9 mouse cellular contexts compared by ENCODE assay signal in genomic region chr7:3423430-3423829, GRCm38 (mm10). TPM values are rescaled to one million over a fixed set of nuclear protein-coding genes. Genes with fewer than 3 reads are reported as not detected.
A peak's percentile ranks its signal among the peaks of the same experiment; 100 is the strongest.
DNase-seq lines count a peak whose midpoint lies in the region; ATAC-seq and TF ChIP-seq lines count a peak whose summit lies in the region.
"Had no signal": no experiment of that assay in that cellular context is flagged by ENCODE, and none has a peak within 500 bp of the region (broad histone marks: within the 10 kb centered on the region; RNA-seq: fewer than 3 reads in every experiment).

No protein-coding gene starts in this region.

- DNase-seq in adrenal gland, postnatal 36 days, result peak; percentile 3 to 18
- DNase-seq in adrenal gland, postnatal 4 days (ENCODE audit: low spot score in 2 of 2), result no peak
- DNase-seq in gastrocnemius, adult 18-20 months (ENCODE audit: low spot score), result peak; percentile 66
- no peak for DNase-seq in limb, embryonic 14.5 days (ENCODE audit: low spot score)
- DNase-seq in Muller cell, postnatal 12 days (ENCODE audit: inconsistent ontology term), result no peak
- DNase-seq in layer of hippocampus, postnatal 14 days (ENCODE audit: low spot score in 2 of 2), result no peak
- DNase-seq in thymus, postnatal 25 days, result no peak

- H3K9ac ChIP-seq in limb, embryonic 14.5 days (ENCODE audit: low read depth, low read length, severe bottlenecking), result peak overlapping the region; percentile 16; the same call in 1 of the 2 replicates

- WGBS in limb, embryonic 14.5 days, result 2% methylated on average over 26 of the region's 30 CpGs

- H3K4me3 ChIP-seq in E14TG2a.4 (replicated peaks; ENCODE audit: low read length), result peak overlapping the region; percentile 81
- H3K4me3 ChIP-seq in limb, embryonic 14.5 days (replicated peaks; ENCODE audit: low read length), result peak overlapping the region; percentile 17

- peaks cover 22% of the 10 kb centered on the region for H3K27me3 ChIP-seq in E14TG2a.4 (ENCODE audit: insufficient read depth, low read length)
- H3K27me3 ChIP-seq in limb, embryonic 14.5 days (ENCODE audit: control insufficient read depth, insufficient read depth, low read length), result peaks cover 51% of the 10 kb centered on the region; the same call in 1 of the 2 replicates

- no peak for TF ChIP-seq POLR2A in limb, embryonic 14.5 days (IDR thresholded peaks at IDR 0.05; ENCODE audit: borderline replicate concordance, extremely low read depth, insufficient read depth, insufficient read length)

- no peaks in the 10 kb centered on the region for H3K9me3 ChIP-seq in E14TG2a.4 (ENCODE audit: low read length)
- no peaks in the 10 kb centered on the region for H3K9me3 ChIP-seq in limb, embryonic 14.5 days (ENCODE audit: control insufficient read depth, low read length)

- peaks cover 84% of the 10 kb centered on the region for H3K4me1 ChIP-seq in E14TG2a.4 (replicated peaks; ENCODE audit: low read depth, low read length)
- H3K4me1 ChIP-seq in limb, embryonic 14.5 days (ENCODE audit: control insufficient read depth, insufficient read depth, low read length), result no peaks in the 10 kb centered on the region

- no peak overlapping the region for H3K27ac ChIP-seq in limb, embryonic 14.5 days (replicated peaks; ENCODE audit: low read depth, low read length)

- TF ChIP-seq CTCF in E14TG2a.4 (conservative IDR thresholded peaks at IDR 0.05; ENCODE audit: low read length), result no peak

- H3K4me2 ChIP-seq in limb, embryonic 14.5 days (replicated peaks; ENCODE audit: low read depth, low read length, severe bottlenecking), result peak overlapping the region; percentile 36

- H3K36me3 ChIP-seq in E14TG2a.4 (ENCODE audit: insufficient read depth, low read length), result no peaks in the 10 kb centered on the region
- H3K36me3 ChIP-seq in limb, embryonic 14.5 days (ENCODE audit: control insufficient read depth, insufficient read depth, low read length), result no peaks in the 10 kb centered on the region

- ATAC-seq in limb, embryonic 14.5 days (ENCODE audit: low FRiP score, low read depth), result peak; percentile 82

RNA-seq across cellular contexts. Expression of gene Cacng6, which starts 0.6 kb away (rescaled TPM):
- not detected for total RNA-seq in adrenal gland, postnatal 36 days (2021)
- 1 to 10 TPM in 1 of 2 experiments, under 1 TPM in 1; 0.39 to 1.5 TPM for total RNA-seq in adrenal gland, postnatal 4 days (2021)
- 100 to 1,000 TPM; 125 to 129 TPM for total RNA-seq in gastrocnemius, adult 18-20 months (2021)
- polyA plus RNA-seq in limb, embryonic 14.5 days (2012; rRNA removed), result 8.0 and 8.9 TPM in 2 replicates
- 7.1 and 10.0 TPM in 2 replicates for polyA plus RNA-seq in limb, embryonic 14.5 days (2014; fragmentation: Nextera tagmentation; extraction: Ambion mirVana)
- total RNA-seq in layer of hippocampus, postnatal 14 days (2021), result 1 to 10 TPM; 1.8 to 1.9 TPM
- total RNA-seq: common myeloid progenitor, adult 5-6 weeks had no signal

RNA-seq across cellular contexts. Expression of gene Cacng8, which starts 32.9 kb away (rescaled TPM):
- 1 to 10 TPM; 2.0 to 5.1 TPM for total RNA-seq in adrenal gland, postnatal 36 days (2021)
- total RNA-seq in adrenal gland, postnatal 4 days (2021), result 1 to 10 TPM; 4.1 to 6.2 TPM
- not detected for total RNA-seq in gastrocnemius, adult 18-20 months (2021)
- polyA plus RNA-seq in limb, embryonic 14.5 days (2012; rRNA removed), result 4.0 and 5.5 TPM in 2 replicates
- 3.6 and 4.7 TPM in 2 replicates for polyA plus RNA-seq in limb, embryonic 14.5 days (2014; fragmentation: Nextera tagmentation; extraction: Ambion mirVana)
- 100 to 1,000 TPM; 388 to 402 TPM for total RNA-seq in layer of hippocampus, postnatal 14 days (2021)
- total RNA-seq: common myeloid progenitor, adult 5-6 weeks had no signal

Comparison
In these comparisons a context has a peak if more than half of its experiments do, and no peak if none do; other contexts are left out.
1. DNase-seq: peak in adrenal gland, postnatal 36 days (2 of 2) and gastrocnemius, adult 18-20 months (single experiment); none in adrenal gland, postnatal 4 days (0 of 2), limb, embryonic 14.5 days (single experiment), Muller cell, postnatal 12 days (single experiment), layer of hippocampus, postnatal 14 days (0 of 2) and thymus, postnatal 25 days (single experiment).
2. RNA of gene Cacng6, which starts 0.6 kb away (total RNA-seq): 125 to 129 TPM in gastrocnemius, adult 18-20 months; 1.8 to 1.9 TPM in layer of hippocampus, postnatal 14 days, 0.39 to 1.5 TPM in adrenal gland, postnatal 4 days and not detected in adrenal gland, postnatal 36 days; every median in the first group is over 10 times any median in the second.
3. RNA of gene Cacng8, which starts 32.9 kb away (total RNA-seq): 388 to 402 TPM in layer of hippocampus, postnatal 14 days; 4.1 to 6.2 TPM in adrenal gland, postnatal 4 days, 2.0 to 5.1 TPM in adrenal gland, postnatal 36 days and not detected in gastrocnemius, adult 18-20 months; every median in the first group is over 10 times any median in the second.